Mouse (Mus musculus): ENCODE results near the gene Cadps2. TPM values are rescaled to one million over a fixed set of nuclear protein-coding genes. Genes with fewer than 3 reads are reported as not detected.

Cadps2 gene
- total RNA-seq, 2 experiments from 2014 or later: 0.75 to 0.99 TPM

DNA sequence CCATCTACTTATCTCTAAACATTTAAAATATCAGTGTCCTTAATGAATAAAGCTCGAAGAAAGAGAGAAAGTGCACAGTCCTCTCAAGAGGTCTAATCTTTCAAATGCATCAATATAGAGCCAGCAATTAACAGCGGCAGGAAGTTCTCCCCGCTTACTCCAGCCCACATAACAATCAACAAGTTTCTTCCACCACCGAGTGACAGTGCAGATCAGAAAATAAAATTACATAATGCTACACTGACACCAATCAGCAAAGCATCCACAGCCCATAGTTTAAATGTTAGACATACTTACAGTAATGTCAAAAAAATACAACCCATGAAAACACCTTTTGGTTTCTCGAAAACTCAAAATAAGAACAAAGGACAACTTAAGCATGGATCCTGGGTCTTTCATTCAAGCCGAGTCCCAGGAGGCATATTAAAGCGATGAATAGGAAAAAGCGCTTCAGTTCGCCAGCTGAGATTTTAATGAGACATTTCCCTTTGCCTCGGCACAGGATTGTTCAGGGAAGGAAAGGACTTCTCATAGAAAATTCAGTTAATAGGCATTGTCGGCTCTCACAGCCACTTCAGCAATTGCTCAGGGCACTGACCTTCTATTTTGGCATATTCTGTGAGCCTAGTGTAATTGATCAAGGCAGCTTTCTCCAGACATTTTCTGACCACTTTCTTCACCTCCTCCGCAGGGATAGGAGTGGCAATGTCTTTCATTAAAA lies 456.8 kb downstream of the Cadps2 start:
- ATAC-seq (replicated peaks; ENCODE audit: poor library complexity): no peak

DNA sequence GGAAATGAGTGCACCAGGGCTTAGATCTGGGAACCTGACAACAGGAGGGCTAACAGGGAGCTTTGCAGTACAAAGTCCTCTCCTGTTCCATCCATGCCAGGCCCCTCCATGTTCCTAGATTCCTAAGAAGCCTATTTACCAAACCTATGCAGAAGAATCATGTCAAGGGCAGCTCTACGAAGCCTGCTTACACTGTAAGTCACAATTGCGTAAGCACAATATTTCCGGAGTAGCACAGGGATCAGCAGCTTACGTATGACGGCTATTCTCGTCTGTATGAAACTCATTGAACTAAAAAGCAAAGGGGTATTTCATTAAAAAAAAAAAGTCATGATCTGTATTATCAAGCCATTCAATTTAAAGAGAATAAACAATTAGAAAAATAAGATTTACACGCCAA lies 462.9 kb downstream of the Cadps2 start:
- ATAC-seq (replicated peaks; ENCODE audit: poor library complexity): no peak

DNA sequence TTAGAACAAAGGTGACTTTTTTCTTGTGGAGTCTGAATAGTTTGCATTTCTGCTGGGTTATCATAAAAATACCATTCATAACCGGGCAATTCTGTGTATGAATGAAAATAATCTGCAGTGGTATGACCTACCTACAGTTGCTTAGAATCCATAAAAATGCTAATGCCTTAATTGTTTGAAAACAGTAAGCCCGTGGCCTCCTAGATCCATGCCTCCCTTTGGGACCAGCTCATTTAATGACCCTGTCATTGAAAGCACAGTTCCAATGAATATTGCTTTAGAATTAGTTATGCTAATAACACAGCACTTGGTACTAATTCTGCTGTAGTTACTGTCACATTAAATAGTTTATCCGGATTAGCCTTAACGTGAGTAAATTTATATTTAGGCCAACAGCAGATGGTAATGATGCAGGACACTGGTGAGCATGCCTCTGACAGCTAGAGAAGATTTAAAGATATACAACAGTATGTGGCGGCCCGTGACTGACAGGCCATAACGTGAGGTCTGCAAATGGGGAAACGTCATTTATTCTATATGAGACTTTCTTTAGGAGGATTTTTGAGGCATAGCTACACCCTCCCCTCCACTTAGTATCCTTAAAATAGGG lies 477.3 kb downstream of the Cadps2 start:
- ATAC-seq (replicated peaks; ENCODE audit: poor library complexity): no peak

DNA sequence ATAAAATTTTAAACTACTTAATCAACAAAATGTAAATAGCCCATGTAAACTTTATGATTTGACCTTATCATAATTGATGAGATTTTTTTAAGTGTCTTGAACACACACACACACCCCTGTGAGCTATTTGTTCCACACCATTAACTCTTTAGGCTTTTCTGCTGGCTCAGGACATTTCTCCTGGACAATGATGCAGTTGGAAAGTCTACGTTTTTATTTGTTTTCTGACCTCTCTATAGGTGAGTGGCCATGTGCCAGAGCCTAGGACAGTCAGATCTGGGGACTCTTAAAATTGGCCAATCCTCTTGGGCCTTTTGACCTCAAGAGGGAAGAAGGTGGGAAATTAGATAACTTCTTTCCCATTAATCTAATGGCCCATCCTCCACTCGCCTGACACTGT lies 478.6 kb downstream of the Cadps2 start:
- no peak for ATAC-seq (replicated peaks; ENCODE audit: poor library complexity)

GRCm38 (mm10) chr6:23356141-23356540 lies 483.1 kb downstream of the Cadps2 start:
- no peak for ATAC-seq (replicated peaks; ENCODE audit: poor library complexity)

GRCm38 (mm10) chr6:23353480-23353879 lies 485.7 kb downstream of the Cadps2 start:
- ATAC-seq (replicated peaks; ENCODE audit: poor library complexity): no peak

DNA sequence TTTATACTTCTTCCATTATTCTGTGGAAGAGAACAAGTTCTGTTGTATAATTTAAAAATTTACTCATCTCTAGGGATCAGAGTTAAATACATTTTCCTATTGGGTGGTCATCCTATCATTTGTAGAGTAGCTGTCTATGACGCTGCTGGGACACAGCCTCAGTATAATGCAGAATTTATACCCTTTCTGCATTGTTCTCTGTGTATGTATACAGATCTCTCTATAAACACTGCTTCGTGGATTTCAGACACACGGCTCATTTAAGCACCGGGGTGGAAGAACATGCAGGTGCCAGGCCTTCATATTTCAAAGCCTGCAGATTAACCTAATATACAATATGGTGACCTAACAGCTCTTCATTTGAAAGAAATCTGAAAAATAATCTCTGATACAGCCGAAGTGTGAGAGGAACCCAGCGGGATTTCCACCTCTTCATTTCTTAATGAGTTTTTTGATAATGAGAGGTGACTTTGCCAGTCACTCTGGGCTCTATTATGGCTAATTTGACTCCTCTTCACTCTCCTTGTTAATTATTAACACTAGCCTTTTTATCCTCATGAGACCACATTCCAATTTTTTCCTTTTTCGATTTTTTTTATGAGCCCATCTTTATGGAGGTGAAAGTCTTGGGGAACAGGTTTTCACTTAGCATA lies 501.7 kb downstream of the Cadps2 start:
- ATAC-seq (replicated peaks; ENCODE audit: poor library complexity): no peak

DNA sequence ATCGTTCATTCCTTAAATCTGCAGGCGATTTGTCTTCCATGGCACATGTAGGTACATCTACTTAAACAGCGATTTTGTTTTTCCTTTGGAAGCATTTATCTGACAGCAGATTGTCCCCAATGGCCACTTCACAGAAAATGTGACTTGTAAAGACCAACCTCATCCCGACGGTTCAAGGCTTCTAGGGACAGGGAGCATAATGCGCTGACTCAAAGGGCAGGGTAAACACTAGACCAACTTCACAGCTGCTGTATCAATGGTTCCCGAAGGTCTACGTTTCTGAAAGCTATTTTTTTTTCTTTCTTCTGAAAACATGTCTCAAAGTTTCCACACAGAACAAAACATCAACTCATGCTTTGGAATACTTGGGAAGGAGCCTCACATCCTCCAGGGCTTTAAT lies 524.3 kb downstream of the Cadps2 start:
- no peak for ATAC-seq (replicated peaks; ENCODE audit: poor library complexity)

DNA sequence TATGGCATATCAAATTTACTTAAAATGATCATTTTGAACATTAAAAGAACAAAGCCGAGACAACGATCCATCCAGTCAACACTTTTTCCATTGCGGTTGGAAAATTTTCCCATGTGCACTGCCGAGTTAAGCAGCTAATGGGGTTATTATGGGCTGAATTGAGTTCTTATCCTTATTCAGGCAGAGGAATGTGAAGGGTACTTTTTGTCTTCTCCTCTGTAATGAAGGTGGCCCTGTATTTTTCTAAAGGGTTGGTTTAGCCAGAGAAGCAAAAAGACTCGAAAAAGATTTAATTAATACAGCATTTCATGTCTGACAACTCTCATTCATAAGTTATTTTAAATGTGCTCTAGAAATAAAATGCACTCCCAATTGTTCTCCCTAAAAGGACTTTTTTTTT lies 524.9 kb downstream of the Cadps2 start:
- no peak for ATAC-seq (replicated peaks; ENCODE audit: poor library complexity)

DNA sequence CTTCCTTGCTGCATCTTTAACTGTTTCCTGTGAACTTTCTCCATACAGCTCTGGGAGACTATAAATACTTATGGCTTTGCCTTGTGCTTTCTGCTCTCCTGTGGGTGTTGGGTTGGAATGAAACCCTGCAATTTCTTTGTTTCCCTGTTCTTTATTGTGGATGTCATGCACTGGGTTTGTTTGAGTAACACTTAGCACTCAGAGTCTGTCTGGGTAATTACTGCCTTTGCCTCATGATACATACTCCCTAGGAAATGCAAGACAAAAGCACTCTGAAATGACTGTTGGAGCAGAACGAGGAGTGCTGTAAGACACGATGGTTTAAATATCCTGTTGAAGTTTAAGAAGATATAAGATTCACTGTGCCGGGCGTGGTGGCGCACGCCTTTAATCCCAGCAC lies 533.2 kb downstream of the Cadps2 start:
- no peak for ATAC-seq (replicated peaks; ENCODE audit: poor library complexity)

GRCm38 (mm10) chr6:23298596-23298995 lies 540.6 kb downstream of the Cadps2 start:
- ATAC-seq (replicated peaks; ENCODE audit: poor library complexity): no peak

- no peak for ATAC-seq (replicated peaks; ENCODE audit: poor library complexity)
Measured at GRCm38 (mm10) chr6:23294685-23295084, 544.5 kb downstream of the Cadps2 start.

DNA sequence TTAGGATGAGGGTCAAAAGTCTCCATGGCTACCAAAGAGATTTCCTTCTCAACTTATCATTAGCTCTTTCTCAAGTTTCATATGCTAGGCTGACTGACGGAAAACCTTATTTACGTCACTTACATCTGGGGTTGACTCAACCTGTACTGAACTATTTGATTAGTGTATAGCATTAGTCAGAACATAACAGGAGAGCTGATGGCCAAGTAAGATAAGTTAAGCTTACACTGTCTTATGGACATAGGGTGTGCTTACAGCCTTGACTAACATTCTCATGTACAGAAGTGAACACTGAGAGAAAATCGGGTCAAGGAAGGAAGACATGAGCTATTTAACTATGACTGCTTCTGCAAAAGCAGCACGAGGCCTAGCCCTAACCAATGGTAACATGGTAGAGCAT lies 550.5 kb downstream of the Cadps2 start:
- no peak for ATAC-seq (replicated peaks; ENCODE audit: poor library complexity)

GRCm38 (mm10) chr6:23281514-23281820 lies 557.8 kb downstream of the Cadps2 start:
- no peak for ATAC-seq (replicated peaks; ENCODE audit: poor library complexity)

DNA sequence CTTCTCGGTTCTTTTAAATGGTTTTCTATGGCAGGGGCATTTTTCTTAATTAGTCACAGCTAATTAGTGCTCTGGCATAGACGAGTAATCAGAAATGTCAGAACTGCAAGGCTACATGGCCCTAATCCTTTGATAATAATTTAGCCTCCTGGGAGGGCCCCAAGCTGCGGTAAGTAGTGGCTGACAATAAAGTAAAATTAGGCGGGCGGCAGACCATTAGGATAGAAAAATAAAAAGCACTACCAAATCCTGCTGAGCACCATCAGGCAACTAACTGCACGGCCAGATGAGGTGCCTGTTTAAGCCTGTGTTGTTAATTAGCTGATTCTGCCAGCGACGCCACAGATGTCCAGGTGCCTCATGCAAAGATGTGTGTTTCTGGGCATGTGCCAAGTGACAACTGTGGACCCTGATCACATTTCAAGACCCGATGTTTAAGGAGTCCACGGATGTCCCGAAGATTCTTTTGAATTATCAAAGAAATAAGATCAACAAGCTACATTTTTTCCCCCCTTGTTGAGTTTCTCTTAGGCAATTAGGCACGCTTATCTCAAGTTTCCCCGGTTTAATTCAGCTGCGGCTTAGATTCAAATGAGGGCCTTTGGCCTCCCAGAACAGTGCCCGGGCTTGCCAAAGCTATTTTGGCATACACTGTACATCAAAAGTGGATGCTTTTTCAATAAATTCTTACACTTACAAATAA lies 558.3 kb downstream of the Cadps2 start:
- no peak for ATAC-seq (replicated peaks; ENCODE audit: poor library complexity)

GRCm38 (mm10) chr6:23273483-23273882 lies 565.7 kb downstream of the Cadps2 start:
- ATAC-seq (replicated peaks; ENCODE audit: poor library complexity): no peak

GRCm38 (mm10) chr6:23272979-23273378 lies 566.2 kb downstream of the Cadps2 start:
- ATAC-seq (replicated peaks; ENCODE audit: poor library complexity): no peak

DNA sequence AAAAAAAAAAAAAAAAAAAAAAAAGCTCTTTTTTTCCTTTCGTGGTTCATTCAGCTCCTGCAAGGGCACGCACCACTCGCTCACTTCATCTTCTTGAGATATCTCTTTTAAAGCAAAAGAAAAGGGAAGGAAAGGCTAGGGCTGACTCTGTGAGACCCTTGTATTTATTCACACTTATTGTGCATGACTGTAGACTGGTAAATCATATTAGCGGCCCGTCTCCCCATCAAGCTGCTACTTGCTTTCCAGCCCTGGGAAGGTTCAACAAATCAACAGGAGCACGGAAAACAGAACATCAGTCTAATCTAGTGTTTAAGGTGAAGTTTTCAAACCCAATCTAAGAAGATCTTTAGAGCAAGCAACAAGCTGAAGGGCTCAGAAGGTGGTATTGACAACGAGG lies 566.7 kb downstream of the Cadps2 start:
- no peak for ATAC-seq (replicated peaks; ENCODE audit: poor library complexity)

- no peak for ATAC-seq (replicated peaks; ENCODE audit: poor library complexity)
Measured at GRCm38 (mm10) chr6:23260738-23261050, 578.5 kb downstream of the Cadps2 start.

DNA sequence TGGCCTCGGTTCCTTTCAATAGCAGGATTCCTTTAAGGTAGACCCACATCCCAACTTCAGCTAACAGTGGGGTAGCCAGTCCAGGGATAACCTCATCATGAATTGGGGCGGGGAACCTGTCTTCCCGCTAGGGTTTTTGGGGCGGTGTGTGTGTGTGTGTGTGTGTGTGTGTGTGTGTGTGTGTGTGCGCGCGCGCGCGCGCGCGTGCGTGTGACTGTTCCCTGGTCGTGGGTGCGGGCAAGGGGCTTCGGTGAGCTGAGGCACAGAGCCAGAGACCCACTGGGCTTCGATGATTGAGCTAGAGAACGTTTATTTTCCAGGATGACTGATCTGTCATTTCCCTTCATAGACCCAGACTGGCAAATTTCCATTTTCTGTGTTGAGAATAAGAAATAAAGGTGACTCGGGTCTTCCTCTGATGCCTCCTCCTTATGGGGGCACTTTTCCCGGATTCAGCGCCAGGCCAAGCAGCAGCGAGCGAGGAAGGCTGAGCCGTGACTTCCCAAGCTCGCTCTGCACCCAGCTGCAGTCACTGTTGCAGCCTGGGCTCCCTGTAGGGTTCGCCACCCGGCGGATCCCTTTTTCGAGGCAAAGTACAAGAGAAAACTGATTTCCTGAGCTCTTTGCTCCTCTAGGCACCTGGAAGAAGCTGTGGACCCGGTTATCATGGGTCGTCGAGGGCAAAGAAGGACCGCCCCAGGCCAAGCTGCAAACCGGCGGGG lies 579.0 kb downstream of the Cadps2 start:
- no peak for ATAC-seq (replicated peaks; ENCODE audit: poor library complexity)

DNA sequence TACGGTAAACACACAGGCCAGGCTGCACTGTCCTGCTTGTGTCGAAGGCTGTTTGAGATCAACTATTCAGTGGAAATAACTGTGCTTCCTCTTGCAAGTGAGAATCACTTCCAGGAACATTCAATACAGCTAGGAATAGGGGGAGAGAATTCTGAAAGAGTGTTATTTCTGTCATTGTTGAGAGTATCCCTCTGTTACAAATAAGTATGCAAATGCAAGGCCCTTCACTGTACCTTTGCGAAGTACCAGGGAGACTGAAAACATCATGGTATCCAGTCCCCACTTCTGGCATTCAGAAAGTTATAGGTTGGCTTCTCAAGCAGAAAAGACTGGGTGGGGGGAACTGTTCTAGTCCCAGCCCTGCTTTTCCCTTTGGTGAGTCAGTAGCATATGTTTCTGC lies 581.2 kb downstream of the Cadps2 start:
- no peak for ATAC-seq (replicated peaks; ENCODE audit: poor library complexity)
